Mouse (Mus musculus): Measurements from ENCODE around the gene Spaca9. TPM values are rescaled to one million over a fixed set of nuclear protein-coding genes. Genes with fewer than 3 reads are reported as not detected.

Gene Spaca9
- polyA plus RNA-seq, 1 experiment from 2014 or later: 2.8 TPM

DNA sequence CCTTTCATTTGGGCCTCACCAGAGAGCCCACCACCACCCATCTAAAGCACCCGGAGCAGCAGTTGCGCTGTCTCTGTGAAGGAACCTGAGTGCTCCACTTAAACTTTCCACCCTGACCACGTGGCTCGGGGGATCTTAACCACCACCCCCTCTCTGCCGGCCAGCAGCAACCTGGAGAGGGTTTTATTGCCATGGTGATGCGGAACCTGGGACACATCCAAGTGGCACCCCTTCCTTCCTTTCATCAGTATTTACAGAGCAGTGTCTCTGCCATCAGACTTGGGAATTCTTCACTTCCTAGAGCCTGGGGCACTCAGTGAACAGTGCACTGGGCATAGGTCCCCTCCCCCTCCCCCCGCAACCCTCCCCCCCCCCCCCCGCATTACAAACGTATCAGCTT is 24.4 kb upstream of the Spaca9 start:
- Histone ChIP-seq H3K4me3 (ENCODE audit: low read depth, low read length) (no peak overlapping the region), H3K4me2 (ENCODE audit: low read depth, low read length) (no peak overlapping the region), H3K27ac (ENCODE audit: low read length) (no peak overlapping the region), H3K36me3 (ENCODE audit: control insufficient read depth, insufficient read depth) (no peaks in the 10 kb centered on the region), H3K4me1 (ENCODE audit: control insufficient read depth, low read depth, low read length) (no peaks in the 10 kb centered on the region), H3K9ac (ENCODE audit: low read depth, low read length) (no peak overlapping the region), H3K9me3 (replicated peaks; ENCODE audit: control insufficient read depth, low read length) (no peaks in the 10 kb centered on the region), H3K27me3 (ENCODE audit: control insufficient read depth, insufficient read depth, low read depth, low read length) (no peaks in the 10 kb centered on the region)
- ATAC-seq (ENCODE audit: low read depth): no peak
- 45% methylated on average over 9 of the region's 9 CpGs for WGBS (ENCODE audit: insufficient replicate concordance)

DNA sequence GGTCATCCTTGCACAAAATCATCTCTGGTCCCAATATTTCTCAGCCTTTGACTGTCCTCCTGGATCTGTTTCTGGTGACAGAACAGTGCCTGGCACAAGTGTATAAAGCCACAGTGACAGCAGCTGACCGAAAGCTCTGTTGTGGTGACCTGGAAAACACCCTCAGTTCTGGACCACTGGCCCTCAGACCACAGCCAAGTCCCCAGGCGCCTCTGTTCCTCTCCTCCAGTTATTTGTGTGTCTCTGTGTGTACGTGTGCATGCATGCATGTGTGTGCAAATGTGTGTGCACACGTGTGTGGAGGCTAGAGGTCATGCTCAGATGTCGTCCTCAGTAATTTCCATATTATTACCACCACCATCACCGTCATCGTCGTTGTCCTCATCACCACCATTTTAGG is 22.9 kb upstream of the Spaca9 start:
- Histone ChIP-seq H3K4me2 (ENCODE audit: low read depth, low read length) (no peak overlapping the region), H3K4me3 (ENCODE audit: low read depth, low read length) (no peak overlapping the region), H3K9me3 (replicated peaks; ENCODE audit: control insufficient read depth, low read length) (no peaks in the 10 kb centered on the region), H3K9ac (ENCODE audit: low read depth, low read length) (no peak overlapping the region), H3K27me3 (ENCODE audit: control insufficient read depth, insufficient read depth, low read depth, low read length) (no peaks in the 10 kb centered on the region), H3K36me3 (ENCODE audit: control insufficient read depth, insufficient read depth) (no peaks in the 10 kb centered on the region), H3K4me1 (ENCODE audit: control insufficient read depth, low read depth, low read length) (no peaks in the 10 kb centered on the region), H3K27ac (ENCODE audit: low read length) (no peak overlapping the region)
- no peak for ATAC-seq (ENCODE audit: low read depth)
- 68% methylated on average over 8 of the region's 8 CpGs for WGBS (ENCODE audit: insufficient replicate concordance)

DNA sequence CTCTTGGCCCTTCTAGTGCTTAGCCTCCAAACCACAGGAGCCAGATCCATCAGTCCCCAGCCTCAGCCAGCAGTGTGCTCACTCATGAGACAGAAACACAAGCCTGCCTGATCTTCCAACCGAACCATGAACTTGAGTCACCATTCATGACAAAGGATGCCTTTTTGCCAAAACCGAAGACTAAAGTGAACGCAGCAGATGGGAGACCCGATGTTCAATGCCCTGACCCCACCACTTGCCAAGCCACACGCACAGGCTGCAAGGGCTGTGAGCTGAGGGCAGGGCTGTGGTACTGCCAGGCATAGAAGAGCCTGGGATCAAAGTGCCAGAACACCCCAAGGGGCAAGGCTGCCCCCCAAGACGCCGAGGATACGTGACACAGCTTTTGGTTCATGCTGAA is 13.5 kb upstream of the Spaca9 start:
- H3K4me2 ChIP-seq (ENCODE audit: low read depth, low read length): no peak overlapping the region
- H3K9ac ChIP-seq (ENCODE audit: low read depth, low read length): no peak overlapping the region
- H3K36me3 ChIP-seq (ENCODE audit: control insufficient read depth, insufficient read depth): no peaks in the 10 kb centered on the region
- no peaks in the 10 kb centered on the region for H3K27me3 ChIP-seq (ENCODE audit: control insufficient read depth, insufficient read depth, low read depth, low read length)
- no peak overlapping the region for H3K4me3 ChIP-seq (ENCODE audit: low read depth, low read length)
- 71% methylated on average over 8 of the region's 8 CpGs for WGBS (ENCODE audit: insufficient replicate concordance)
- no peaks in the 10 kb centered on the region for H3K9me3 ChIP-seq (replicated peaks; ENCODE audit: control insufficient read depth, low read length)
- no peak for ATAC-seq (ENCODE audit: low read depth)
- no peaks in the 10 kb centered on the region for H3K4me1 ChIP-seq (ENCODE audit: control insufficient read depth, low read depth, low read length)
- H3K27ac ChIP-seq (ENCODE audit: low read length): no peak overlapping the region

DNA sequence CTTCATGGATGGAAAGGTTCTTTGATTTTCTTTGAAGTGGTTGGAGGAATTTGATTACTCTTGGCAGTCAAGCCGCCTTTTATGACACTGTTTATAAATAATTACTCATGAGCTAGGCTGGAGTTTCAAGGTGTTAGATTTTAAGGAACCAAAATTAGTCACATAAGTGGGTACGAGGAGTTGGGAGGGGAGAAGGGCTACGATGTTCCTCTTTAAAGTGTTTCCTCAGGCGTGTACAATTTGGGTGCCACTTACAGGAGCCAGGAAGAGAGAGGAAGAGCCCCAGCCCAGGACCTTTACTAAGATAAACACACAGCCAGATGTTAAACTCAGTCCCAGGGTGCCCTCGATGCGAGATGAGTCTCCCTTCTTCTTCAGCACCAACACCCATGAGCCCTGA is 7.3 kb upstream of the Spaca9 start:
- H3K36me3 ChIP-seq (ENCODE audit: control insufficient read depth, insufficient read depth): no peaks in the 10 kb centered on the region
- H3K27ac ChIP-seq (ENCODE audit: low read length): no peak overlapping the region
- peaks cover 13% of the 10 kb centered on the region for H3K4me1 ChIP-seq (ENCODE audit: control insufficient read depth, low read depth, low read length)
- H3K4me2 ChIP-seq (ENCODE audit: low read depth, low read length): no peak overlapping the region
- 29% methylated on average over 6 of the region's 6 CpGs for WGBS (ENCODE audit: insufficient replicate concordance)
- no peak overlapping the region for H3K9ac ChIP-seq (ENCODE audit: low read depth, low read length)
- no peak for ATAC-seq (ENCODE audit: low read depth)
- no peaks in the 10 kb centered on the region for H3K27me3 ChIP-seq (ENCODE audit: control insufficient read depth, insufficient read depth, low read depth, low read length)
- no peak overlapping the region for H3K4me3 ChIP-seq (ENCODE audit: low read depth, low read length)
- H3K9me3 ChIP-seq (replicated peaks; ENCODE audit: control insufficient read depth, low read length): no peaks in the 10 kb centered on the region

DNA sequence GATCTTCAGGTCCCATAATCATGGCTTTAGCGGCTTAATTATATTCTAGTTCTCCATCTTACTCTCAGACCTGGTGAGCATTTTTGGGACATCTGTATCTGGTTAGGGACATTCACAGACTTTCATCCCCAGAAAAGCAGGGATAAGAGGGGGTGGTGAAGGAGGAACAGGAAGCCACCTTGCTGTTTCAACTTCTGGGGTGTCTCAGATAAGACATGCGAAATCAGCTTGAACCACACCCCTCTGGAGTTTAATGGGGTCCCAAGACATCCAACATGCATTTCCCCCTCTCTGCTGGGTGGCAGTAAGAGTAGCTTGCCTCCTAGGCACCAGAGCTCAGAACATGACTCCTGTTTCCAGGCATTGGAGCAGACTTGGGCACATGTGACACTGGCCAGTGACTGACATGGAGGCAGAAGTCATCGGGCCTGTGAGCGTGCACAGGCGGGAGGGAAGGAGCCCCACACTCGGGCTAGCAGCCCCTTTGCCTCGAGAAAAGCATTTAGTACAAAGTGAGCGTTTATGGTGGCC is 6.6 kb upstream of the Spaca9 start:
- H3K27ac ChIP-seq (ENCODE audit: low read length): no peak overlapping the region
- H3K36me3 ChIP-seq (ENCODE audit: control insufficient read depth, insufficient read depth): no peaks in the 10 kb centered on the region
- H3K4me2 ChIP-seq (ENCODE audit: low read depth, low read length): no peak overlapping the region
- peaks cover 19% of the 10 kb centered on the region for H3K4me1 ChIP-seq (ENCODE audit: control insufficient read depth, low read depth, low read length)
- no peak overlapping the region for H3K9ac ChIP-seq (ENCODE audit: low read depth, low read length)
- no peak overlapping the region for H3K4me3 ChIP-seq (ENCODE audit: low read depth, low read length)
- no peaks in the 10 kb centered on the region for H3K27me3 ChIP-seq (ENCODE audit: control insufficient read depth, insufficient read depth, low read depth, low read length)
- 41% methylated on average over 8 of the region's 8 CpGs for WGBS (ENCODE audit: insufficient replicate concordance)
- ATAC-seq (ENCODE audit: low read depth): no peak
- H3K9me3 ChIP-seq (replicated peaks; ENCODE audit: control insufficient read depth, low read length): no peaks in the 10 kb centered on the region

DNA sequence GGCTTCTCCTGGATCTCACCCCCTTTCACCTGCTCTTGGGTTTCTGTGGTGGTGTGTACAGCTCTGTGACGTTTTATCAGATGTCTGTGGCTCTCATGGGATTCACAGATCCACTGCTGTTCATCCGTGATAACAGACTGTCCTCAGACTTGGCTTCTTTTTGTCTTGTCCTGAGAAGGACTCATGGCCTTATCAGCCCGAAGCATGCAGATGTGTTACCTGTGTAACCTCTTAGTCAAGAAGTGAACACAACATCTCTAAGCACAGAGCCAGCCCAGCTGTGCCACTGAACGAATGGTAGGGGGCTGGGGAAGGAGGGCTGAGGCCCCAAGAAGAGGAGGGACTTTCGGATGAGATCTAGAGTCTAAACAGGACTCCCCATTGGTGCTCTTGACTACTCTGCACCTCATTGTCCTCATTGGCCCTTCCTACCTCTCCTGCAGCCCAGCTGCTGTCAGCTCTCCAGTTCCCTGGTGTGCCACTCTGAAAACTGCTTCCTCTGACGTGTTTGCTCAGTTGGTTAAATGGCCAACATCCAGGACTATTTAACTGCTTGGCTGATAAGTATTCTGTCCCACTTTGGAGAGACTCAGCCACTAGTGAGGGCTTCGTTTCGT is 2.2 kb upstream of the Spaca9 start:
- peak; percentile 80 for ATAC-seq (ENCODE audit: low read depth)
- Histone ChIP-seq H3K4me1 (ENCODE audit: control insufficient read depth, low read depth, low read length) (peaks cover 31% of the 10 kb centered on the region), H3K4me2 (ENCODE audit: low read depth, low read length) (peak overlapping the region; percentile 26), H3K27me3 (ENCODE audit: control insufficient read depth, insufficient read depth, low read depth, low read length) (peaks cover 10% of the 10 kb centered on the region), H3K36me3 (ENCODE audit: control insufficient read depth, insufficient read depth) (no peaks in the 10 kb centered on the region), H3K27ac (ENCODE audit: low read length) (no peak overlapping the region), H3K9me3 (replicated peaks; ENCODE audit: control insufficient read depth, low read length) (no peaks in the 10 kb centered on the region), H3K4me3 (ENCODE audit: low read depth, low read length) (no peak overlapping the region), H3K9ac (ENCODE audit: low read depth, low read length) (no peak overlapping the region)
- WGBS (ENCODE audit: insufficient replicate concordance): 26% methylated on average over 8 of the region's 8 CpGs

DNA sequence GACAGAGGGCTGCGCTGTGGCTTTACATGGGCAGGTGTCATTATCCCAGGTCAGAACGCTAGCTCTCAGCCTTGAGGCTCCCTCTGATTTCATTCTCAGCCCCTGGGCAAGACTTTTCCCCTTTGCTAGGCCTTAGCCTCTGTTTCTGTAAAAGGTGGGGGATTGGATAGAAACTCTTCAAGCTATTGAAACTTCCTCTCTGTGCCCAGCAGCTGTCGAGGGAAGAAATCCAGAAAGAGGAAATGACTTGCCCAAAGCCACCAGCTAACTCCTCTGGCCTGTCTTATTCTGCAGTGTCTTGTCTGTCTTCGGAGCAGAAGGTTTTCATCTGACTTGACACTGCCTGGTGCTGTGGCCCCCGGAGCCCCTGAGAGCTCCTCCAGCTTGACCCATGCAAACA is 961 bp downstream of the Spaca9 start:
- peak overlapping the region; percentile 54; the same call in 1 of the 2 replicates for H3K27ac ChIP-seq (ENCODE audit: low read length)
- no peak for ATAC-seq (ENCODE audit: low read depth)
- H3K36me3 ChIP-seq (ENCODE audit: control insufficient read depth, insufficient read depth): no peaks in the 10 kb centered on the region
- H3K9ac ChIP-seq (ENCODE audit: low read depth, low read length): no peak overlapping the region
- WGBS (ENCODE audit: insufficient replicate concordance): 31% methylated on average over 5 of the region's 5 CpGs
- H3K27me3 ChIP-seq (ENCODE audit: control insufficient read depth, insufficient read depth, low read depth, low read length): peaks cover 10% of the 10 kb centered on the region
- peak overlapping the region; percentile 88 for H3K4me2 ChIP-seq (ENCODE audit: low read depth, low read length)
- H3K9me3 ChIP-seq (replicated peaks; ENCODE audit: control insufficient read depth, low read length): no peaks in the 10 kb centered on the region
- H3K4me1 ChIP-seq (ENCODE audit: control insufficient read depth, low read depth, low read length): peaks cover 24% of the 10 kb centered on the region
- no peak overlapping the region for H3K4me3 ChIP-seq (ENCODE audit: low read depth, low read length)

DNA sequence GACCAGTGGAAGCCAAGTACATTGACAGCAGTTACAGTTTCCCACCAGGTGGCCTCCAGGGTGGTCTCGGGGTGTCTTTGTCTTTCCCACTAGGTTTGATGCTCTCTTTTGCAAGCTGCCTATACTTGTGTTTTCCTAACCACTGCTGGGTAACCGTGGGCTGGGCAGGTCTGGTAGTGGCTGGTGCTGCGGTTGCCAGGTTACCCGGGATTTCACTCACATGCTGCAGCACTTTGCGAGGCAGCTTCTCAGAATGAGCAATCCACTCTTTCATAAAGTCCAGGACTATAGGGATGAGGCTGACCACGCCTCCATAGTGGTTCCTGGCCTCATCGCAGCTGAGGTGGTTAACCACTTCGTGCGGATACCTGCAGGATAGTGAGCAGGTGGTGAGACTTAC is 6.8 kb downstream of the Spaca9 start:
- H3K4me1 ChIP-seq (ENCODE audit: control insufficient read depth, low read depth, low read length): no peaks in the 10 kb centered on the region
- no peak for ATAC-seq (ENCODE audit: low read depth)
- H3K9me3 ChIP-seq (replicated peaks; ENCODE audit: control insufficient read depth, low read length): no peaks in the 10 kb centered on the region
- H3K4me3 ChIP-seq (ENCODE audit: low read depth, low read length): no peak overlapping the region
- no peaks in the 10 kb centered on the region for H3K36me3 ChIP-seq (ENCODE audit: control insufficient read depth, insufficient read depth)
- 69% methylated on average over 9 of the region's 9 CpGs for WGBS (ENCODE audit: insufficient replicate concordance)
- H3K9ac ChIP-seq (ENCODE audit: low read depth, low read length): no peak overlapping the region
- no peaks in the 10 kb centered on the region for H3K27me3 ChIP-seq (ENCODE audit: control insufficient read depth, insufficient read depth, low read depth, low read length)
- no peak overlapping the region for H3K27ac ChIP-seq (ENCODE audit: low read length)
- H3K4me2 ChIP-seq (ENCODE audit: low read depth, low read length): no peak overlapping the region

DNA sequence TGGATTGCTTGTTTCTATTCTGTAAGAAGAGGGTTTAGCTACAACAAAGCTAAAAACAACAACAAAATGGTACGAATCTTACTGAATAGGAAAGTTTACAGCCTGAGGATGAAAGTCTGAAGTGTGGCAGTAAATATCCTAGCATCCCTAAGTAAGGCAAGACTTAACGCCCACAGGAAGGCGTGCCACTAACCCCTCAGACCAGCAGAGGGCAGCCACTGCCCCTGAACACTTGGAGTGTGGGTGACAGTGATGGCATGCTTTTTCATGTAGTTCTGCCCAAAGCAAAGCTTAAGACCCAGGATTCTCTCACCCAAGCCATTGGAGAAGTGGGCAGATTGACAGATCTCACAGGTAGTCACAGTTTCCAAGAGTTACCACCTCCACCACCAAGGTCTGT is 11.1 kb downstream of the Spaca9 start:
- 41% methylated on average over 3 of the region's 3 CpGs for WGBS (ENCODE audit: insufficient replicate concordance)
- no peak for ATAC-seq (ENCODE audit: low read depth)

More for the DNA sequence above, 11.1 kb downstream of the Spaca9 start:
- H3K4me2 ChIP-seq (ENCODE audit: low read depth, low read length): no peak overlapping the region
- no peaks in the 10 kb centered on the region for H3K27me3 ChIP-seq (ENCODE audit: control insufficient read depth, insufficient read depth, low read depth, low read length)
- no peaks in the 10 kb centered on the region for H3K4me1 ChIP-seq (ENCODE audit: control insufficient read depth, low read depth, low read length)
- no peaks in the 10 kb centered on the region for H3K9me3 ChIP-seq (replicated peaks; ENCODE audit: control insufficient read depth, low read length)
- no peak overlapping the region for H3K4me3 ChIP-seq (ENCODE audit: low read depth, low read length)
- no peak overlapping the region for H3K9ac ChIP-seq (ENCODE audit: low read depth, low read length)
- H3K36me3 ChIP-seq (ENCODE audit: control insufficient read depth, insufficient read depth): peaks cover 9% of the 10 kb centered on the region
- no peak overlapping the region for H3K27ac ChIP-seq (ENCODE audit: low read length)

Measured in liver, embryonic 16.5 days (tissue).